Mouse (Mus musculus) B cell, adult 62 days (primary cell): ENCODE results near the gene Gdi2. TPM values are rescaled to one million over a fixed set of nuclear protein-coding genes. Genes with fewer than 3 reads are reported as not detected.

Experiments used
- total RNA-seq: library from RNA; stranded (reverse); gene quantifications from 4 replicates; pipeline ENCODE4 v1.2.4, GENCODE M21; 2023

Gdi2 gene
- total RNA-seq, result 383 to 447 TPM (median 430 TPM) in 4 replicates

DNA sequence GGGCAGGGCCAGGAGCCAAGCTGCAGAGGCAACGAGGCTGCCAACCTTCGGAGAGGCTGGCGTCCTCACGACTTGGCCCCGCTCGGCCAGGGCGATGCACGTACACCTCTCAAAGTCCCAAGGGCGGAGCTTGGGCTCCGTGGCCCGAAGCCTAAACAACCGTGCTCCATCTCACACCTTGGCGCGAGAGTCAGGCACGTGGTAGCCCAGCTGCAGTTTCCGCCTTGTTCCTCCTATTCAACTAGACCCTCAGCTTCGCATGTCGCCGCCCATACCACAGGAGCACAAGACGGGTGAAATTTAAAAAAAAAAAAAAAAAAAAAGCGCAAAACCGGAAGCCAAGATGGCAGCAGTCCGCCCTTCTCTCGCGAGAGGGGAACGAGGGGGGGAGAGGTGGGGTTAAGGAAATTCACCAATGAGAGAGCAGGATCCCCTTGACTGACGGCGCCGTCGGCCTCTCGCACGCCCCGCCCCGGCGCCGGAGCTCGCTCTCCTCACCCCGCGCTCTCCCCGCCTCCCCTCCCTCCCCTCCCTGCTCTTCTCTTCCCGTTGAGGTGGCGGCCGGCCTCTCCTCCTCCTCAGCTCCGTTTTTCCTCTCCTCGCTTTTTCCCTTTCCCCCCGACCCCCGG lies at the start of gene Gdi2:
Gdi2 (plus strand) TSS at position 470 of the 629 bp plus-strand sequence.

DNA sequence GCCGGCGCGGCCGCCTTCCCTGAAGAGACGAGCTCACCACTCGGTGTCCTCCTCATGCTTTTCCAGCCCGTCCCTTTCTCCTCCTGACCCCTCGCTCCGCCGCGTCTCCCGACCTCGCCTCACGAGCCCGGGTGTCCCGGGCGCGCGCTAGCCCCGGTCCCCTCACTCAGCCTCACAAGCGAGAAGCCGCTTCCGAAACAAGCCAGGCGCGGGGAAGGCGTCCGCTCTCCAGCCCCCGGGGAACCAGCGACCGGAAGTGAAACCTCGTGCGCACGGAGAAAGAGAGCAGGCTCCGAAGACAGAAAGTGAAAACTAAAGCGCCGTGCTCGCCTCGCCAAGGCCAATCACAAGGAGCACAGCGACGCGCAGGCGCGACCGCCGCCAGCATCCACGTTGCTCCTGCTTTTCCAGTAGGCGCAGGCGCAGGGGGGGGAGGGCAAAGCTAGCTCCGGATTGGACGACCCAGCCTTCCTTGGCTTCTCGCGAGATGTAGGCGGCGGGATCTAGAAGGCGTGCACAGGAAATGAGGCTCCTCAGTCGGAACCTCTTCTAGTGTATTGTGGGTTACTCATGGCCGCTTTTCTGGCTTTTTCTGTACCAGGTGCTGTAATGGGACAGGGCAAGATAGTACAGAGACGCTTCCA lies 73.1 kb downstream of the Gdi2 start, which contains the start of gene Fam208b:
Fam208b (minus strand) TSS at position 314 of the 644 bp plus-strand sequence.

Other genes starting within 250 kb of the Gdi2 start
- 79.0 to 93.2 TPM (median 90.1 TPM) in 4 replicates for gene Fam208b, start 73.0 kb downstream of the Gdi2 start, total RNA-seq
- gene Asb13, start 96.0 kb downstream of the Gdi2 start, total RNA-seq, result 28.5 to 41.3 TPM (median 32.6 TPM) in 4 replicates